Mouse (Mus musculus) gastrocnemius, postnatal 4 days (tissue): ENCODE measurements around the gene Tmem158. TPM values are rescaled to one million over a fixed set of nuclear protein-coding genes. Genes with fewer than 3 reads are reported as not detected.

ENCODE experiments used
- DNase-seq, 2 experiments: peaks; one replicate each; pipeline ENCODE4 v3.0.0; 2021 to 2022; ENCODE audit warnings: low spot score in 2 of 2, mixed read lengths in 2 of 2
- total RNA-seq, 2 experiments: library from RNA; stranded (reverse); gene quantifications; 2 replicates each; pipeline ENCODE4 v1.2.3; 2021

Tmem158 gene
- total RNA-seq, 2 experiments from 2014 or later = 13.1 to 14.3 TPM

DNA sequence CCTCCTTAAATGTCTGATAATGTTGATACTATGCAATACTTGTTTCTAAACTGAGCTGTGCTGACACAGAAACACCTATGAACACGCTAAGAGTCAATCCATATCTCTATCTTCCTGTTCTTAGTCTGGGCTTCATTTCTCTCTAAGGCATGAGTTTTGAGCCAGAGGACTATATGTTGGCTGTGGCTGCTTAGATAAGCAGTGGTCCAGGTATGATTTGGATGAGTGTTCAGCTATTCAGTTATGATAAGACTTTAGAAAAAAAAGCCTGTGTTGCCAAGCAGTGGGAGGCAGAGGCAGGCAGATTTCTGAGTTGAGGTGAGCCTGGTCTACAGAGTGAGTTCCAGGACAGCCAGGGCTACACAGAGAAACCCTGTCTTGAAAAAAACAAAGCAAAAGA lies 12.6 kb downstream of the Tmem158 start:
- no peak for DNase-seq

DNA sequence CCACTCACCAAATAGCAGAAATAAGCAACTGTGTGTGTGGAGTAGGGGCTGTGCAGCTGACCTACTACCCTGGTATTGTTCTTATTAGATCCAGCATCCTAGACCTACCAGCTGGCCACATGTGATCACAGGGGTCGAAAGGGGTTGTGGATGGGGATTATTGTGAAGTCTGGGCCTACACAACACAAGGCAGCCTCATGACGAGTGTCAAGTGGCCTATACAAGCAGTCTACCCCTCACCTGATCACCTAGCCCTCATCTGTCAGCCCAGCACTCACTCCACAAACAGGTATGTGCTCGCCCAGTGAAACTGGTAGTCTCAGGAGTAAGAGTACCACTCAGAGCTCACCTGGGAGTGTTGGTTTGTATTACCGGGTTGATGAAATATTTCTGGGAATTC lies 15.4 kb downstream of the Tmem158 start:
- DNase-seq = no peak

DNA sequence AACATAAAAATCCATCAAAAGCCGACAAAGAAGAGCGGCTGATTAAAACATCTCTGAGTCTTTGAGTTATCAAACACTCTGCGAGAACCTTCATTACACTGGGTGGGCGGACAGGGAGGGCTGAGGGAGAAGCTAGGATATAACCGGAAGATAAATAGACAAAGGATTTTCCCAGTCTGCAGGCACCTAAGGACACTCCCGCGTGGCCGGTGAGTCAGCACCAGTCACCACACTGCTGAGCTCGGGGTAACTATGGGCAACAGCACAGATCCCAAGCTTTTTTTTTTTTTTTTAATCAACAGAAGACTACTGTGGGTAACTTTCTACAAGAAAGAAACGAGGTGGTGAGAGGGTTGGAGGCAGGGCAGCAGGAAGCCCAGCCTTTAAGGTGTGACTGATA lies 16.6 kb downstream of the Tmem158 start:
- no peak for DNase-seq

DNA sequence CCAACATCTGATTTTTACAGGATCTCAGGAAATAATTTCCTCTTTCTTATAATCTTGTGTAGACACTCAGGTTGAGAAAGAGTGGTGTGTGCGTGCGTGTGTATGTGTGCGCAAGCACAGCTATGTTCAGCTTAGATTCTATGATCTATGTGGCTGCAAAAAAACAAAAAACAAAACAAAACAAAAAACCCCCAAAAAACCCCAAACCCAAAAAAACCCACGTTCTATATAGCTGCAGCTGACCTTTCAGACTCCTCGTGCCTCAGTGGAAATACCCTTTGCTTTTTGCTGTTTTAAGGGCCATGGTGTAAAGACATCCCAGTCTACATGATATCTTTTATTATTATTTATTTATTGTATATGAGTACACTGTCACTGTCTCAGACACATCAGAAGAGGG lies 19.4 kb downstream of the Tmem158 start:
- no peak for DNase-seq

DNA sequence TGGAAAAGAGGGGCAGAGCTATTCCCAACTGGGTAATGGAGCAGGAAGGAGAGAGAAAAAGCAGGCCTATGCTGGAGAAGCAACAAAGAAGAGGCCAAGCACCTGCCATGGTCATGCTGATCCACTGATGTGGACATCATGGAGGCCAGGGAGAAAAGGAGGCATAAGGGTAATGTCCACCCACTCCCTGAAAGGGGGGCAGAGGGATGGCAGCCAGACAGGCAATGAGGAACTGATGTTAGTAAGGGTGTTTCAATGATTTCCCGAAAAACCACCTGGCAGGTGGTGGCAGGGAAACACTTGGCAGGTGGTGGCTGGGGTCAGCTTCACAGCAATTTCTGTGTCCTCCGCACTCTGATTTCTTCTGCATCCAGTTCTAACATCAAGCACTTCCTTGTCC lies 19.8 kb downstream of the Tmem158 start:
- no peak for DNase-seq

DNA sequence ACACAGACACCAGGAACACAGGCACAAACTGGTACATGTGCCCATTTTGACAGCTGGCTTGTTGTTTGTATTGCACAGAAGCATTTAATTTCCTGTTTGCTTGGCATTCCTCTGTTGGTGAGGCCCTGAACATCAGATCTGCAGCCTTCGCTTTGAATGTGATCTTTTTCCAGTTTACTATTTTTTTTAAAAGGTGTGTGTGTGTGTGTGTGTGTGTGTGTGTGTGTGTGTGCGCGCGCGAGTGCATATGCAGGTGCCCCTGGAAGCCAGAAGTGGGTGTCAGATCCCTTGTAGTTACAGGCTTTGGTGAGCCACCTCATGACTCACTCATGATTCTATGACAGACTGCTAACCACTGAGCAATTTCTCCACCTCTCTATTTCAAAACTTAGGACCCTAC lies 20.3 kb downstream of the Tmem158 start:
- no peak for DNase-seq

DNA sequence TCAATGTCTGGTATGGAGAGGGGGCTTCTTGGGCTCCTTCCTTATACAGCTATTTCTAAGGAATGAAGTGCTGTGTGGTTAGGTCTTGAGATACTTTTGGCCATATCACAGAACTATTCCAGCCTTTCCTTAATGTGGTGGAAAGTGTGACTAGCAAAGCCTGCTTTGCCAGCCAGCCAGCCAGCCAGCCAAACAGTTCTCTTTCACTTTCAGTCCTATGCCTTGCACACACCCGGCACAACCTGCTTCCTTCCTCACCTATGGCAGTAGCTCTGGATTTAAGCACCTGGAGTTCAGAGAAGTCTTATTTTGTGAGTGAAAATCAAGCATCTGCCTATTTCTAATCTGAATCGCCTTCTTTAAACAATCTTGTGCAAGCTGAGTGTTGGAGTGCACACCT lies 20.9 kb downstream of the Tmem158 start:
- no peak for DNase-seq

DNA sequence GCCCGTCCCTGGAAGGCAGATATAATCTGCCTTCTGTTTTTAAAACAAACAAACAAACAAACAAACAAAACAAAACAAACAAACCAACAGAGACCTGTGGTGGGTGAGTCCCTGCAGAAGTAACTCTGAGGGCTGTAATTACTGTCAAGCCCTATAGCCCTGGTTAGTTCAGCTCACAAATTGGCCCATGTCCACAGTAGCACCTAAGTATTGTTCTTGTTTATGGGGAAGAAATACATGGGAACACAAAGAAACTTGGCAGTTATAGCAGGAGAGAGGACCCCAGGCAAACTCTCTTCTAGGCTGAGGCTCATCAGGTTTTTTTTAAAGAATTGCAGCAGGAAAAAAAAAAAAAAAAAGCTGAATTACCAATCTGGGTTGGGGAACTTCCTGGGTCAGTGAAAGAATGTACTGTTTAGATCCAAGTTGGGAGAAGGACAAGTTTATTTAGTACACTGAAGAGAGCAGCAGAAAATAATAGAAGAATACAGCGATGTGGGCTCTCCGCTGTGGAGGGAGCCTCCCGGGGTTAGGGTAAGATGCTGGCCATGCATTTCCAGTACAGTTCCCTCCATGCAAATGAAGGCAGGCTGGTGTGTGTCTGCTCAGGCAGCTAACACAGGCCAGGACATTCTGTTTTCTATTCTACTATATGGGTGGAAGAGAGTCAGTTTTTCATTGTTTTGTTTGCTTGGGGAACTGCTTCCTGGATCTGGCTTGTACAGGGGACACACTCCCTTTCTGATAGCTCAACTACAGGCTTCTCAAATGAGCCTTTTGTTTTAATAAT lies 22.1 kb downstream of the Tmem158 start:
- DNase-seq = no peak

DNA sequence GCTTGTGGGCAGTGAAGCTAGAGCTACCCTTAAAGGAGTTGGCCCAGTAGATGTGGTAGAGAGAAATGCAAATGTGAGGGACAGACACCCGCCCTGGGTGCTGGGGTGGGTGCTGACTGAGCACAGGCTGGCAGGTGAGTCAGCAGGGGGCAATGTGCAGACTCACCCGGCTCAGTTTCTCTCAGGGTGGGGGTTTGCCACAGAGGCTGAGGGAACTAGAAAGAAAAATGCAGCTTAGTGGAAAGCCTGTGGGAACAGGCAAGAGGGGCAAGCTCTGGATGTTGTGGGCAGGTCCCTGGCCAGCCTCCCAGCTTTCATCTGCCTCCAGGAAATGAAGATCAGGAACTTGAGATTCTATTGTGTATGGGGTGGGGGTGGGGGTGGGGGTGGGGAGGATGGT lies 22.8 kb downstream of the Tmem158 start:
- DNase-seq = peak in 1 of 2 experiments; percentile 25

DNA sequence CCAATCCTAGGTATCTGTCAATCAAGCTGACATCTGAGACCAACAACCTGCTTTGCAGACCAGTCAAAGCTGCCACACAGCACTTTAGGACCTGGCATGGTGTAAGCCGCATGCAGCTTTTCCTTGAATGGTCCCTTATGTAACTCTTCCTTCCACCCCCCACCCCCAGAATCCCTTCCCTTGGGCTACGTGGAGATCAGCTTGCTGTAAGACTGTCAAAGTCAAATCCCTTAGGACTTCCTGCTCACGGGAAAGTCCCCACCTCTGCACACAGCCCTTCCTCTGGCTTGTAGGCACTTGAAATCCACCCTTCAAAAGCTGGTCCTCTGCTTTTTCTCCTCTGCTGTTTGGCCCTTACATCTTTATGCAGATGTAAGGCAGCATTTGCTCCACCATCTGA lies 24.9 kb downstream of the Tmem158 start:
- DNase-seq = no peak

DNA sequence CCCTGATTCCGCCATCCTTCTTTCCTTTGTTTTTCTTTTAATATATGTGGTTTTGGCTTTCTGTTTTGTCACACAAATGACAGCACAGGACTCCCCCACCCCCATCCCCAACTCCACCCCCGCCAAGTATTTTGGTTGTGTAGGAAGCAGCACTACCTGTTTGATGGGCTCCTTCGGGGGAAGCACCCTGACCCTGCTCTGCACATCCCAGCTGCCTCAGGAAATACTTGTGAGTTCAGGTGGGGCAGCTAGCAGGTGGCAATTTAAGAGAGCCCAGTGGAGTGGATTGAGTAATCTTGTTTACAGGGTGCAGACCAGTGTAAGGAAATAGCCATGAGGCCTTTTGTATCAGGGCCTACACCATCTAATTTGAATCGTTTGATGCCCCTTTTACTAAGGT lies 30.7 kb downstream of the Tmem158 start:
- DNase-seq = no peak

DNA sequence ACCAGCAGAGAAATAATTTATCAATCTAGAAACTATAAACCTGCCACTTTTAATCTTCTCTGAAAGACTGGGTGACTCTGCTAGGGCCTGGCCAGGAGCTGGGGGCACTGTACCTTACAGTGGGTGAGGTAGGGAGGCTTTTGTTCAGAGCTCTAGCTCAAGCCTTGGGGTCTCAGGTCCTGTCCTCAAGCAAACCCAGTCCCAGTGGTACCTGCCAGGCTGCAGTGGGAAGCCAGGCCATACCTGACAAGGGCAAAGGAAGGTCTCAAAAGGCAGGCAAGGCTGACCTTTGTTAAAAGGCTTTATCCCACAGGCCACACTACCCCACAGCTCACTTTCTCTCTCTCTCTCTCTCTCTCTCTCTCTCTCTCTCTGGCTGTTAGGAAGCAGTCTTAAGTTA lies 31.9 kb downstream of the Tmem158 start:
- no peak for DNase-seq

DNA sequence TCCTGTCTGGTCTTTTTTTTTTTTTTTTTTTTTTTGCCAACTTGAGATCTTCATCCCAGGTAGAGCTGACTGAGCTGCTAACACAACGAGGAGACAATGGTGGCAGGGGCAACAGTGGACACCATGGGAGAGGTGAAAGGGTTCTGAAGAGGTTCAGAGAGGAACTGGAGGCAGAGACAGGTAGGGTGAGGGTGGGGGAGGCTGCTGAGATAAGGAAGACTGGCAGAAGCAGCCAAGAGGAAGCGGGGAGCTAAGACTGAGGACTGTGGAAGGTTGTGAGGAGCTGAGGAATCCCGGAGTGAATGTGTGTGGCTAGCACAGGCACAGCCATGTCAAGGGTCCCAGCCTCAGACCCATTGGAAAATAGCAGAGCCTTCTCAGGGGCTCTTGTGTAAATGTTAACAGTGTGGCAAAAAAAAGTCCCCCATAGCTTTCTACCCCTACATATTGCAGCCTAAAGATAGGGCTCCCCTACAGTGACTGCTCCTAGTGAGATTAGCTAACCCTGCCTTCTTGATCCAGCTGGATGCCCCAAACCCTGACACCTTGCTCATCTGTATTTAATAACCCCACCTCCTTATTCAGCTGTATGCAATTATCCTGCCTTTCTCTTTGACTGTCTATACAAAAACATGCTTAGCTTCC lies 33.3 kb downstream of the Tmem158 start:
- no peak for DNase-seq

DNA sequence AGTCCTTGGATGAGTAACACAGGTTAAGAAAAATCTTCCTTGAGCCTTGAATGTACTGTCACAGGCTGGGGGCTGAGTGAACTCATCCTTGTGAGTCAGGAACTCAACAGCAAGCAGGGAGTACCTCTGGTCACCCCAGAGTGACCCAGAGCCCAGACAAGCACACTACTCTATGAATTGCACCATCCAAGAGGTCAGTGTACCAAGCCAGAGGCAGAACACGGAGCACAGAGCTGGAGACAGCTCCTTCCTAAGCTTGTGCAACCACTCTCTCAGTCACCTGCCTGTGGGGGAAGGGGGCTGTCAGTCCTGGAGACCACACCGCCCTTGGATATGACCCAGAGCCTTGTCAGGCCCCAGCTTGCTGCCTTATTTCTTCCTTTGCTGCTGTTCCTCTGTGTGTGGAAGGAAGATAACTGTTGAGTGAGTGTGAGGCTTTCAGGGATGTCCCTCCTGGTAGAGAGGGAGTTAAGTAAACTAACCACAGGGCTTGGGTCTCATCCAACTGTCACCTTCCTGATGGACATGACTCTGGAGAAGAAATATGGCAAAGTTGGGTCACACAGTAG lies 35.6 kb downstream of the Tmem158 start:
- no peak for DNase-seq

DNA sequence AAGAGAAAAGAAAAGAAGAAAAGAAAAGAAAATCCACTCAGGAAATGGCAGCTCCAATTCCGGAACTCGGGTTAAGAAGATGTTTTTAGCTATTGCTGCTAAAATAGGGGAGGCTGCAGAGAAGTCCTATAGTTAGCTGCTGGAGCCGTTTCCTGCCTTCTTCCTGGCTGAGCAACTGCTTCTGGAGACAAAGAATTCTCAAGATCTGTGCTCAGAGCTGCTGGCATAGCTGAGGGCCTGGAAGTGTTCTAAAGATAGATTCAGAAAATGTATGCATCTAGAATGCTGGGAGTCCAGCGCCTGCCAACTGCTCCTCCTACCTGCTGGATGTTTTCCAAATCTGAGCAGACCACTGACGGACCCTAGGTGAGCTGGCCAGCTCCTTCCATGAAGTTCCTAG lies 40.7 kb downstream of the Tmem158 start:
- no peak for DNase-seq

DNA sequence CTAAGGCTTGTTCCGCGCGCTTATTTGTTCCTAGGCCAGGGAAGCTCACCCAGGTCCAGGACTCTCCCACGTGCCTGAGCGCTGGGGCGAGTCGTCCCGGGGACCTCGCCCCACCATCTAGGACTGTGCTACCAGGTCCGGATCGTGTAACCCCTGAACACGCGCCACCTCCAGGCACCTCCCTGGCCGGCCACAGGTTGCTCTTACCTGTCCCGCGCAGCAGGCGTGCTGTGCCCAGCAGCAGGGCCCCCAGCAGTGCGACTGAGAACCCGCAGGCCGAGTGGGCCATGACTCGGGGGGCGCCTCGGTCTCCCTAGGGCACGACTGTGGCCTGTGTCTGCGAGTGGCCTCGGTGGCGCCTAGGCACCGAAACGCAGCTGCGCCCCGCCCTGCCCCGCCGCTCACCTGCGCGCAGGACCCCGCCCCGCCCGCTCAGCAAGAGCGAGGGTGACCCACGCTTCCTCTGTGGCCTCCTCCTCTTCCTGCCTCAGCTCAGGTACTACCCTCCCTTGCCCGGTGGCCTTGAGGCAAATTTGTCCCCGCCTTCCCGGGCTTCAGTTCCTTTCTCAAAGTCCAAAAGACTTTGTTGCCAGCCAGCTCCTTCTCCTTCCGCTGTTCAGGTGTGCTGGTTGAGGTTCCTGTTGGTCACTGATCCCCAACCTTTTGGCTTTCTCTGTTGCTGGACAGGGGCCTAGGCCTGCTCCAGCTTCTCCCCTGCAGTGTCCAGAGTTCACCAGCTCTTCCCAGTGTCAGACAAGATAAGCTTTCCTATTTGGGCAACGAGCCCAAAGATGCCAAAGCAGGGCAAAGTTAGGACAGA lies 44.7 kb downstream of the Tmem158 start, which contains the start of gene Cdcp1:
Gene Cdcp1, minus strand, starts transcription at position 418 of the 820 bp plus-strand sequence.
- DNase-seq = no peak

DNA sequence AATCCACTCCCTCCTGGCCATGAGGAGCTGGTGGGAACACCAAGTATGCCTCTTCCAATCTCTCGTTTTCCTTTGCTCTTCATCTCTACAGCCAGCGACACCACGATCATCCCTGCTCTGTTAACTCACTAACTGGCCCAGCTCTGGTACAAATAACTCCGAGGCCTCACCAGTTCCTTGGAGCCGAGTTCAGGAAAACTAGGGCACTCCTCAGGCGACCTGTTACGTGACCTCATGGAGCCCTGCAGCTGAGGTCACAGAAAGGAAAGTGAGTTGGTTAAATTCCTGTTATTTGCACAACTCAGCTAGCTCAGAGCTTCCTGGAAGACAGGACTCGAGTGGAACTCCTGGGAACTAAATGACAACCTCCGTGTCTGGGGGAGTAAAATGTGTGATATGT lies 47.2 kb downstream of the Tmem158 start:
- DNase-seq = no peak
